Comparison of ENCODE assay signal across 33 mouse cellular contexts in genomic region chr1:59491517-59491916, GRCm38 (mm10). TPM values are rescaled to one million over a fixed set of nuclear protein-coding genes. Genes with fewer than 3 reads are reported as not detected.
A peak's percentile ranks its signal among the peaks of the same experiment; 100 is the strongest.
DNase-seq lines count a peak whose midpoint lies in the region; ATAC-seq and TF ChIP-seq lines count a peak whose summit lies in the region.
"Had no signal": no experiment of that assay in that cellular context is flagged by ENCODE, and none has a peak within 500 bp of the region (broad histone marks: within the 10 kb centered on the region; RNA-seq: fewer than 3 reads in every experiment).

No protein-coding gene starts in this region.

- H3K27me3 ChIP-seq in kidney, postnatal 0 days (ENCODE audit: insufficient read depth, low read length) = no peaks in the 10 kb centered on the region
- H3K27me3 ChIP-seq in liver, embryonic 11.5 days (replicated peaks; ENCODE audit: control insufficient read depth, insufficient read depth, low read length) = no peaks in the 10 kb centered on the region
- H3K27me3 ChIP-seq in liver, postnatal 0 days (ENCODE audit: insufficient read depth, low read length) = no peaks in the 10 kb centered on the region
- no peaks in the 10 kb centered on the region for H3K27me3 ChIP-seq in kidney, embryonic 15.5 days
- no peaks in the 10 kb centered on the region for H3K27me3 ChIP-seq in limb, embryonic 10.5 days (ENCODE audit: low read depth, poor library complexity, severe bottlenecking)
- H3K27me3 ChIP-seq: embryonic facial prominence, embryonic 13.5 days; hindbrain, embryonic 15.5 days; limb, embryonic 15.5 days; neural tube, embryonic 12.5 days; Patski; stomach, embryonic 15.5 days had no signal

- no peak overlapping the region for H3K4me2 ChIP-seq in kidney, postnatal 0 days (ENCODE audit: low read length)
- H3K4me2 ChIP-seq in liver, embryonic 11.5 days = peak overlapping the region; percentile 28
- H3K4me2 ChIP-seq in liver, postnatal 0 days (ENCODE audit: low read depth, low read length) = no peak overlapping the region
- no peak overlapping the region for H3K4me2 ChIP-seq in kidney, embryonic 15.5 days
- H3K4me2 ChIP-seq: embryonic facial prominence, embryonic 13.5 days; forebrain, embryonic 12.5 days; heart, embryonic 13.5 days; hindbrain, embryonic 15.5 days; limb, embryonic 15.5 days; midbrain, embryonic 12.5 days; neural tube, embryonic 12.5 days; stomach, embryonic 15.5 days had no signal

- no peak for DNase-seq in kidney, postnatal 0 days (ENCODE audit: low spot score)
- no peak for DNase-seq in kidney, postnatal 4 days
- peak; percentile 44 for DNase-seq in R1 (ENCODE audit: low read depth, low spot score)
- no peak for DNase-seq in liver, embryonic 11.5 days (ENCODE audit: low spot score)
- no peak for DNase-seq in liver, postnatal 0 days
- no peak for DNase-seq in heart, postnatal 4 days
- DNase-seq in limb, embryonic 10.5 days (ENCODE audit: low spot score) = no peak
- DNase-seq: adrenal gland, postnatal 14 days; cerebellum, adult 11 months; cerebellum, adult 9-10 months; embryo, embryonic 11 days; gastrocnemius, postnatal 10 days; heart, postnatal 10 days; kidney, adult 9 months; kidney, postnatal 36 days; layer of hippocampus, postnatal 36 days; left cerebral cortex, postnatal 4 days; lung, postnatal 10 days; right cerebral cortex, postnatal 14 days had no signal

- H3K9ac ChIP-seq in kidney, postnatal 0 days (ENCODE audit: low read depth, low read length) = no peak overlapping the region
- H3K9ac ChIP-seq in liver, embryonic 11.5 days (ENCODE audit: low read depth, low read length) = 0 out of 2 replicates have a peak overlapping the region, but pooled peaks have one; percentile 36
- H3K9ac ChIP-seq in liver, postnatal 0 days (replicated peaks) = no peak overlapping the region
- H3K9ac ChIP-seq in kidney, embryonic 15.5 days = no peak overlapping the region
- H3K9ac ChIP-seq: embryonic facial prominence, embryonic 13.5 days; forebrain, embryonic 12.5 days; heart, embryonic 13.5 days; hindbrain, embryonic 15.5 days; limb, embryonic 15.5 days; midbrain, embryonic 12.5 days; neural tube, embryonic 12.5 days; stomach, embryonic 15.5 days had no signal

- no peaks in the 10 kb centered on the region for H3K9me3 ChIP-seq in kidney, postnatal 0 days (replicated peaks; ENCODE audit: low read length)
- H3K9me3 ChIP-seq in liver, embryonic 11.5 days (ENCODE audit: control insufficient read depth, low read length) = no peaks in the 10 kb centered on the region
- no peaks in the 10 kb centered on the region for H3K9me3 ChIP-seq in liver, postnatal 0 days (ENCODE audit: low read length)
- no peaks in the 10 kb centered on the region for H3K9me3 ChIP-seq in kidney, embryonic 15.5 days (replicated peaks)
- no peaks in the 10 kb centered on the region for H3K9me3 ChIP-seq in limb, embryonic 10.5 days (replicated peaks)
- H3K9me3 ChIP-seq: embryonic facial prominence, embryonic 13.5 days; forebrain, embryonic 12.5 days; G1E; heart, embryonic 13.5 days; hindbrain, embryonic 10.5 days; hindbrain, embryonic 15.5 days; limb, embryonic 15.5 days; midbrain, embryonic 12.5 days; neural tube, embryonic 12.5 days; stomach, embryonic 15.5 days had no signal

- no peak overlapping the region for H3K27ac ChIP-seq in kidney, postnatal 0 days
- H3K27ac ChIP-seq in liver, embryonic 11.5 days (ENCODE audit: low read depth, low read length) = peak overlapping the region; percentile 34; the same call in 1 of the 2 replicates
- H3K27ac ChIP-seq in liver, postnatal 0 days (ENCODE audit: low read depth) = no peak overlapping the region
- H3K27ac ChIP-seq in kidney, embryonic 15.5 days = no peak overlapping the region
- no peak overlapping the region for H3K27ac ChIP-seq in limb, embryonic 10.5 days
- H3K27ac ChIP-seq: embryonic facial prominence, embryonic 13.5 days; forebrain, embryonic 12.5 days; heart, embryonic 13.5 days; hindbrain, embryonic 10.5 days; hindbrain, embryonic 15.5 days; limb, embryonic 15.5 days; midbrain, embryonic 12.5 days; neural tube, embryonic 12.5 days; stomach, embryonic 15.5 days had no signal

- ATAC-seq in kidney, postnatal 0 days (replicated peaks; ENCODE audit: low FRiP score, low read depth) = no peak
- peak; percentile 55 for ATAC-seq in liver, embryonic 11.5 days (replicated peaks; ENCODE audit: low FRiP score)
- ATAC-seq in liver, postnatal 0 days = no peak
- no peak for ATAC-seq in kidney, embryonic 15.5 days (replicated peaks; ENCODE audit: low FRiP score)
- ATAC-seq: Patski had no signal

- WGBS in kidney, postnatal 0 days = 88% methylated on average over 9 of the region's 9 CpGs
- WGBS in liver, embryonic 11.5 days = 65% methylated on average over 9 of the region's 9 CpGs
- WGBS in liver, postnatal 0 days (ENCODE audit: insufficient replicate concordance) = 60% methylated on average over 9 of the region's 9 CpGs
- WGBS in kidney, embryonic 15.5 days = 82% methylated on average over 9 of the region's 9 CpGs
- 81% methylated on average over 9 of the region's 9 CpGs for WGBS in limb, embryonic 10.5 days

- peaks cover 4% of the 10 kb centered on the region; the same call in 1 of the 2 replicates for H3K36me3 ChIP-seq in kidney, postnatal 0 days (ENCODE audit: insufficient read depth, low read length)
- no peaks in the 10 kb centered on the region for H3K36me3 ChIP-seq in liver, embryonic 11.5 days (ENCODE audit: control insufficient read depth, insufficient read depth, low read length)
- H3K36me3 ChIP-seq in liver, postnatal 0 days (replicated peaks; ENCODE audit: insufficient read depth, low read length) = no peaks in the 10 kb centered on the region
- peaks cover 23% of the 10 kb centered on the region for H3K36me3 ChIP-seq in kidney, embryonic 15.5 days
- peaks cover 36% of the 10 kb centered on the region for H3K36me3 ChIP-seq in limb, embryonic 10.5 days
- H3K36me3 ChIP-seq: forebrain, embryonic 12.5 days; heart, embryonic 13.5 days; hindbrain, embryonic 15.5 days; limb, embryonic 15.5 days; midbrain, embryonic 12.5 days; stomach, embryonic 15.5 days had no signal

- no peak for TF ChIP-seq EP300 in liver, postnatal 0 days (IDR thresholded peaks at IDR 0.05; ENCODE audit: low read depth)

- H3K4me3 ChIP-seq in kidney, postnatal 0 days (replicated peaks; ENCODE audit: low read depth, low read length) = no peak overlapping the region
- no peak overlapping the region for H3K4me3 ChIP-seq in liver, embryonic 11.5 days (ENCODE audit: low read depth, low read length)
- H3K4me3 ChIP-seq in liver, postnatal 0 days (ENCODE audit: low read depth, low read length) = no peak overlapping the region
- H3K4me3 ChIP-seq in kidney, embryonic 15.5 days (replicated peaks) = no peak overlapping the region
- H3K4me3 ChIP-seq in limb, embryonic 10.5 days = no peak overlapping the region
- H3K4me3 ChIP-seq: embryonic facial prominence, embryonic 13.5 days; erythroblast, embryonic 14.5 days; forebrain, embryonic 12.5 days; heart, embryonic 13.5 days; hindbrain, embryonic 10.5 days; hindbrain, embryonic 15.5 days; limb, embryonic 15.5 days; midbrain, embryonic 12.5 days; myocyte; neural tube, embryonic 12.5 days; stomach, embryonic 15.5 days had no signal

- peak; percentile 39; the same call in 1 of the 2 replicates for TF ChIP-seq CTCF in kidney, postnatal 0 days (IDR thresholded peaks at IDR 0.05; ENCODE audit: low read depth)
- 0 out of 2 replicates have a peak, but pooled peaks have one; percentile 10 for TF ChIP-seq CTCF in liver, postnatal 0 days (IDR thresholded peaks at IDR 0.05; ENCODE audit: low read depth)

- peaks cover 12% of the 10 kb centered on the region for H3K4me1 ChIP-seq in kidney, postnatal 0 days (replicated peaks; ENCODE audit: insufficient read depth, low read length)
- peaks cover 41% of the 10 kb centered on the region for H3K4me1 ChIP-seq in liver, embryonic 11.5 days (replicated peaks; ENCODE audit: control insufficient read depth, insufficient read depth, low read length)
- H3K4me1 ChIP-seq in liver, postnatal 0 days (ENCODE audit: insufficient read depth) = peaks cover 20% of the 10 kb centered on the region
- H3K4me1 ChIP-seq in kidney, embryonic 15.5 days = peaks cover 26% of the 10 kb centered on the region
- H3K4me1 ChIP-seq in limb, embryonic 10.5 days = peaks cover 60% of the 10 kb centered on the region

RNA-seq across cellular contexts. Expression of gene Fzd7, which starts 9.3 kb away (rescaled TPM):
- 15.2 and 17.9 TPM in 2 replicates for polyA plus RNA-seq in kidney, postnatal 0 days (2015; fragmentation: Nextera tagmentation; extraction: Ambion mirVana)
- polyA plus RNA-seq in liver, embryonic 11.5 days (2014; fragmentation: Nextera tagmentation; extraction: Ambion mirVana) = 7.5 and 7.7 TPM in 2 replicates
- 0.76 and 0.99 TPM in 2 replicates for polyA plus RNA-seq in liver, postnatal 0 days (2015; fragmentation: Nextera tagmentation; extraction: Ambion mirVana)
- polyA plus RNA-seq in kidney, embryonic 15.5 days (2015; fragmentation: Nextera tagmentation; extraction: Ambion mirVana) = 19.1 and 19.5 TPM in 2 replicates
- 1 to 10 TPM; 7.2 to 7.4 TPM for total RNA-seq in heart, postnatal 4 days (2021)
- 13.2 and 13.5 TPM in 2 replicates for polyA plus RNA-seq in limb, embryonic 10.5 days (2016; fragmentation: Nextera tagmentation; extraction: Ambion mirVana)

RNA-seq across cellular contexts. Expression of gene Gm973, which starts 24.5 kb away (rescaled TPM):
- 1.6 and 2.5 TPM in 2 replicates for polyA plus RNA-seq in kidney, postnatal 0 days (2015; fragmentation: Nextera tagmentation; extraction: Ambion mirVana)
- polyA plus RNA-seq in liver, embryonic 11.5 days (2014; fragmentation: Nextera tagmentation; extraction: Ambion mirVana) = 0.14 and 0.22 TPM in 2 replicates
- polyA plus RNA-seq in liver, postnatal 0 days (2015; fragmentation: Nextera tagmentation; extraction: Ambion mirVana) = not detected in 2 replicates
- polyA plus RNA-seq in kidney, embryonic 15.5 days (2015; fragmentation: Nextera tagmentation; extraction: Ambion mirVana) = 0.73 and 0.85 TPM in 2 replicates
- not detected for total RNA-seq in heart, postnatal 4 days (2021)
- polyA plus RNA-seq in limb, embryonic 10.5 days (2016; fragmentation: Nextera tagmentation; extraction: Ambion mirVana) = 0.18 and 0.55 TPM in 2 replicates
- polyA plus RNA-seq: erythroblast, embryonic 14.5 days; myocyte had no signal
